Mouse (Mus musculus): ENCODE data around the gene Trim26.

DNA sequence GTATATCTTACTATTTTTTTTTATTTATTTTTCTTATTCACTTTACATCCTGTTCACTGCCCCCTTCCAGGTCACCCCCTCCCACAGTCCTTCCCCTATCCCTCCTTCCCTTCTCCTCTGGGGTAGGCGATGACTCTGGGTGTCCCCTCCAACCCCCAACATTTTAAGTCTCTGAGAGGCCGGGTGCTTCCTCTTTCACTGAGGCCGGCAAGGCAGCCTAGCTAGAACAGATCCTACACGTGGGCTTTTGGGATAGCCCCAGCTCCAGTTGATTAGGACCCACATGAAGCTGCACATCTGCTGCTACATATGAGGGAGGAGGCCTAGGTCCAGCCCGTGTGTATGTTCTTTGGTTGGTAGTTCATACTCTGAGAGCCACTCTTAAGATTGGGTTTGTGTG, 2.1 kb downstream of the Trim26 start:
- TF ChIP-seq CTCF (IDR thresholded peaks at IDR 0.05) = no peak
- no peak for TF ChIP-seq POLR2A (IDR thresholded peaks at IDR 0.05; ENCODE audit: insufficient read depth, low read depth, low read length)

All from heart, adult 2 months (tissue).